Mouse (Mus musculus) MEL (cell line): ENCODE measurements around the gene Zfp473. TPM values are rescaled to one million over a fixed set of nuclear protein-coding genes. Genes with fewer than 3 reads are reported as not detected.

Experiments used
- DNase-seq: peaks from one replicate; pipeline ENCODE4 v3.0.0; 2011; ENCODE audit warnings: low read depth, low spot score
- H3K27ac ChIP-seq: 2 replicates; pipeline ENCODE4 v1.5.1; 2012; ENCODE audit warnings: low read depth, mild to moderate bottlenecking, control low read depth, low read length, moderate library complexity; ENCODE audit not compliant: control insufficient read depth
- H3K27me3 ChIP-seq, 2 experiments: fragments of 150-350 bp in 1 of 2; sonication (generic) in 1 of 2; 2 replicates each; pipeline ENCODE4 v1.6.1; 2012; ENCODE audit warnings: low read length in 2 of 2, mild to moderate bottlenecking in 2 of 2, improper control_type of control experiment in 1 of 2, moderate library complexity in 1 of 2; ENCODE audit not compliant: insufficient read depth in 2 of 2, control insufficient read depth in 1 of 2
- H3K36me3 ChIP-seq, 2 experiments: 2 replicates each; pipeline ENCODE4 v1.6.1; 2012 to 2014; ENCODE audit warnings: low read length in 2 of 2, improper control_type of control experiment in 1 of 2, inconsistent platforms in 1 of 2, mild to moderate bottlenecking in 1 of 2; ENCODE audit not compliant: insufficient read depth in 2 of 2, control insufficient read depth in 1 of 2
- H3K4me1 ChIP-seq, 2 experiments: fragments of 150-350 bp in 1 of 2; sonication (generic) in 1 of 2; 2 replicates each; pipeline ENCODE4 v1.6.1; 2012; ENCODE audit warnings: low read length in 2 of 2, improper control_type of control experiment in 1 of 2, mild to moderate bottlenecking in 1 of 2; ENCODE audit not compliant: insufficient read depth in 2 of 2, control insufficient read depth in 1 of 2
- H3K4me3 ChIP-seq, 2 experiments: fragments of 150-350 bp in 1 of 2; sonication (generic) in 1 of 2; 2 replicates each; pipeline ENCODE4 v1.5.1; 2012; ENCODE audit warnings: low read depth in 2 of 2, low read length in 2 of 2, mild to moderate bottlenecking in 2 of 2, moderate library complexity in 2 of 2, control low read depth in 1 of 2, improper control_type of control experiment in 1 of 2; ENCODE audit not compliant: control insufficient read depth in 1 of 2, insufficient read depth in 1 of 2
- H3K79me2 ChIP-seq: 2 replicates; pipeline ENCODE4 v1.6.1; 2012; ENCODE audit warnings: mild to moderate bottlenecking, low read length, moderate library complexity; ENCODE audit not compliant: control insufficient read depth, poor library complexity, insufficient read depth
- H3K9ac ChIP-seq: 2 replicates; pipeline ENCODE4 v1.6.1; 2012; ENCODE audit warnings: low read depth, mild to moderate bottlenecking, control low read depth, low read length, moderate library complexity; ENCODE audit not compliant: control insufficient read depth, poor library complexity, severe bottlenecking
- H3K9me3 ChIP-seq: fragments of 150-350 bp; sonication (generic); replicated peaks from 2 replicates; pipeline ENCODE4 v1.6.1; 2012; ENCODE audit warnings: mild to moderate bottlenecking, low read length, improper control_type of control experiment, moderate library complexity; ENCODE audit not compliant: insufficient read depth
- ETS1 ChIP-seq: IDR thresholded peaks from 2 replicates; pipeline ENCODE4 v1.6.1; 2012; ENCODE audit warnings: low read depth, mild to moderate bottlenecking, inconsistent platforms, low read length, improper control_type of control experiment, moderate library complexity
- KAT2A ChIP-seq: conservative IDR thresholded peaks from 2 replicates; pipeline ENCODE4 v1.6.1; 2012; ENCODE audit warnings: low read depth, low read length, improper control_type of control experiment, inconsistent platforms
- MEF2A ChIP-seq: IDR thresholded peaks from 2 replicates; pipeline ENCODE4 v1.6.1; 2014; ENCODE audit warnings: low read depth, mild to moderate bottlenecking, inconsistent platforms, low read length, improper control_type of control experiment; ENCODE audit not compliant: poor library complexity, insufficient replicate concordance, severe bottlenecking; ENCODE audit errors: extremely low read depth
- MYB ChIP-seq: IDR thresholded peaks from 2 replicates; pipeline ENCODE4 v1.6.1; 2011; ENCODE audit warnings: mild to moderate bottlenecking, low read depth, low read length, improper control_type of control experiment
- POLR2AphosphoS2 ChIP-seq: IDR thresholded peaks from 2 replicates; pipeline ENCODE4 v1.6.1; 2011; ENCODE audit warnings: low read length, improper control_type of control experiment
- ZKSCAN1 ChIP-seq: IDR thresholded peaks from 2 replicates; pipeline ENCODE4 v1.6.1; 2012; ENCODE audit warnings: low read depth, mild to moderate bottlenecking, inconsistent platforms, low read length, improper control_type of control experiment, moderate library complexity
- ZMIZ1 ChIP-seq: IDR thresholded peaks from 2 replicates; pipeline ENCODE4 v1.6.1; 2012; ENCODE audit warnings: low read depth, mild to moderate bottlenecking, inconsistent platforms, low read length, improper control_type of control experiment, moderate library complexity
- polyA plus RNA-seq, 2 experiments: library from polyadenylated mRNA; stranded (reverse) in 1 of 2; unstranded in 1 of 2; fragments of >175 nt in 1 of 2; fragments of >200 nt in 1 of 2; gene quantifications; 2 replicates each; pipeline versions ENCODE4 v1.2.1 to v1.2.4; 2012; ENCODE audit warnings: low replicate concordance in 2 of 2, low read depth in 1 of 2; ENCODE audit not compliant: insufficient read length in 2 of 2, insufficient read depth in 1 of 2, missing spikeins in 1 of 2
- total RNA-seq: library from RNA; depleted of rRNA; stranded (reverse); fragments of 300-350 nt; gene quantifications from 2 replicates; pipeline ENCODE4 v1.2.3, GENCODE M21; 2012; rRNA removed

Zfp473 gene
- total and polyA plus RNA-seq, 3 experiments, result 0.65 to 0.96 TPM; not detected in 1

GRCm38 (mm10) chr7:44683656-44684055 lies 67.2 kb downstream of the Zfp473 start:
- no peak overlapping the region for H3K4me3 ChIP-seq
- no peak overlapping the region for H3K27ac ChIP-seq
- no peaks in the 10 kb centered on the region for H3K36me3 ChIP-seq
- no peak for DNase-seq
- peaks cover 0 to 6% of the 10 kb centered on the region in 2 experiments; a peak in 1 of 4 replicates for H3K4me1 ChIP-seq
- no peaks in the 10 kb centered on the region for H3K9me3 ChIP-seq
- H3K27me3 ChIP-seq, result no peaks in the 10 kb centered on the region
- H3K79me2 ChIP-seq, result no peaks in the 10 kb centered on the region
- no peak overlapping the region for H3K9ac ChIP-seq
- TF ChIP-seq MYB (no peak), POLR2AphosphoS2 (no peak), ETS1 (no peak), MEF2A (no peak), ZKSCAN1 (no peak), KAT2A (no peak), ZMIZ1 (no peak)

Other genes with a start within 250 kb of the Zfp473 start
- gene Mybpc2, start 226.4 kb downstream of the Zfp473 start, total RNA-seq, result not detected in 2 replicates
- not detected for gene Mybpc2, start 226.4 kb downstream of the Zfp473 start, polyA plus RNA-seq
- 0.04 and 0.10 TPM in 2 replicates for gene Spib, start 219.0 kb downstream of the Zfp473 start, total RNA-seq
- gene Spib, start 219.0 kb downstream of the Zfp473 start, polyA plus RNA-seq, result under 1 TPM in 1 of 2 experiments, not detected in 1; 0.13 TPM
- 82.6 and 87.8 TPM in 2 replicates for gene Pold1, start 202.2 kb downstream of the Zfp473 start, total RNA-seq
- gene Pold1, start 202.2 kb downstream of the Zfp473 start, polyA plus RNA-seq, result 100 to 1,000 TPM in 1 of 2 experiments, not detected in 1; 104 TPM
- gene Nr1h2, start 197.1 kb downstream of the Zfp473 start, total RNA-seq, result 42.3 and 49.7 TPM in 2 replicates
- gene Nr1h2, start 197.1 kb downstream of the Zfp473 start, polyA plus RNA-seq, result 10 to 100 TPM in 1 of 2 experiments, not detected in 1; 82.3 TPM
- gene Napsa, start 178.7 kb downstream of the Zfp473 start, total RNA-seq, result 0.23 TPM in 1 of 2 replicates, not detected in the other
- under 1 TPM in 1 of 2 experiments, not detected in 1; 0.33 TPM for gene Napsa, start 178.7 kb downstream of the Zfp473 start, polyA plus RNA-seq
- gene Kcnc3, start 160.4 kb downstream of the Zfp473 start, total RNA-seq, result not detected in 2 replicates
- not detected for gene Kcnc3, start 160.4 kb downstream of the Zfp473 start, polyA plus RNA-seq
- under 0.01 and 0.07 TPM in 2 replicates for gene Myh14, start 80.2 kb downstream of the Zfp473 start, total RNA-seq
- under 1 TPM in 1 of 2 experiments, not detected in 1; 0.08 TPM for gene Myh14, start 80.2 kb downstream of the Zfp473 start, polyA plus RNA-seq
- not detected in 2 replicates for gene Izumo2, start 42.3 kb downstream of the Zfp473 start, total RNA-seq
- gene Izumo2, start 42.3 kb downstream of the Zfp473 start, polyA plus RNA-seq, result not detected
- gene Vrk3, start 2.6 kb downstream of the Zfp473 start, total RNA-seq, result 24.9 and 25.7 TPM in 2 replicates
- 10 to 100 TPM in 1 of 2 experiments, not detected in 1; 55.6 TPM for gene Vrk3, start 2.6 kb downstream of the Zfp473 start, polyA plus RNA-seq
- 136 and 137 TPM in 2 replicates for gene Nup62, start 65.0 kb upstream of the Zfp473 start, total RNA-seq
- gene Nup62, start 65.0 kb upstream of the Zfp473 start, polyA plus RNA-seq, result 100 to 1,000 TPM in 1 of 2 experiments, not detected in 1; 235 TPM
- 0.73 and 0.92 TPM in 2 replicates for gene Il4i1, start 65.3 kb upstream of the Zfp473 start, total RNA-seq
- gene Il4i1, start 65.3 kb upstream of the Zfp473 start, polyA plus RNA-seq, result under 1 TPM in 1 of 2 experiments, not detected in 1; 0.54 TPM
- gene Atf5, start 65.6 kb upstream of the Zfp473 start, total RNA-seq, result 17.6 and 19.6 TPM in 2 replicates
- gene Atf5, start 65.6 kb upstream of the Zfp473 start, polyA plus RNA-seq, result 10 to 100 TPM in 1 of 2 experiments, not detected in 1; 95.5 TPM
- 32.0 and 37.3 TPM in 2 replicates for gene Akt1s1, start 97.9 kb upstream of the Zfp473 start, total RNA-seq
- 10 to 100 TPM in 1 of 2 experiments, not detected in 1; 71.8 TPM for gene Akt1s1, start 97.9 kb upstream of the Zfp473 start, polyA plus RNA-seq
- 16.7 and 16.9 TPM in 2 replicates for gene Tbc1d17, start 98.0 kb upstream of the Zfp473 start, total RNA-seq
- gene Tbc1d17, start 98.0 kb upstream of the Zfp473 start, polyA plus RNA-seq, result 10 to 100 TPM in 1 of 2 experiments, not detected in 1; 29.5 TPM
- gene Pnkp, start 106.1 kb upstream of the Zfp473 start, total RNA-seq, result 39.3 and 49.9 TPM in 2 replicates
- gene Pnkp, start 106.1 kb upstream of the Zfp473 start, polyA plus RNA-seq, result 10 to 100 TPM in 1 of 2 experiments, not detected in 1; 45.6 TPM
- 44.1 and 46.4 TPM in 2 replicates for gene Ptov1, start 118.7 kb upstream of the Zfp473 start, total RNA-seq
- 100 to 1,000 TPM in 1 of 2 experiments, not detected in 1; 168 TPM for gene Ptov1, start 118.7 kb upstream of the Zfp473 start, polyA plus RNA-seq
- 50.5 and 53.9 TPM in 2 replicates for gene Med25, start 141.7 kb upstream of the Zfp473 start, total RNA-seq
- 100 to 1,000 TPM in 1 of 2 experiments, not detected in 1; 118 TPM for gene Med25, start 141.7 kb upstream of the Zfp473 start, polyA plus RNA-seq
- 6.8 and 9.4 TPM in 2 replicates for gene Fuz, start 145.0 kb upstream of the Zfp473 start, total RNA-seq
- gene Fuz, start 145.0 kb upstream of the Zfp473 start, polyA plus RNA-seq, result 10 to 100 TPM in 1 of 2 experiments, not detected in 1; 18.1 TPM
- gene Ap2a1, start 178.4 kb upstream of the Zfp473 start, total RNA-seq, result 54.0 and 54.4 TPM in 2 replicates
- gene Ap2a1, start 178.4 kb upstream of the Zfp473 start, polyA plus RNA-seq, result 100 to 1,000 TPM in 1 of 2 experiments, 10 to 100 TPM in 1; 73.1 to 107 TPM
- 0.10 TPM in 1 of 2 replicates, not detected in the other for gene Tsks, start 192.2 kb upstream of the Zfp473 start, total RNA-seq
- under 1 TPM in 1 of 2 experiments, not detected in 1; 0.08 TPM for gene Tsks, start 192.2 kb upstream of the Zfp473 start, polyA plus RNA-seq
- gene Cpt1c, start 223.8 kb upstream of the Zfp473 start, total RNA-seq, result 0.20 and 0.35 TPM in 2 replicates
- under 1 TPM in 1 of 2 experiments, not detected in 1; 0.81 TPM for gene Cpt1c, start 223.8 kb upstream of the Zfp473 start, polyA plus RNA-seq
- 317 and 339 TPM in 2 replicates for gene Prmt1, start 235.5 kb upstream of the Zfp473 start, total RNA-seq
- gene Prmt1, start 235.5 kb upstream of the Zfp473 start, polyA plus RNA-seq, result 100 to 1,000 TPM; 254 to 715 TPM
- gene Irf3, start 246.6 kb upstream of the Zfp473 start, total RNA-seq, result 78.6 and 83.4 TPM in 2 replicates
- gene Irf3, start 246.6 kb upstream of the Zfp473 start, polyA plus RNA-seq, result 10 to 100 TPM in 1 of 2 experiments, not detected in 1; 82.1 TPM
- gene Bcl2l12, start 247.7 kb upstream of the Zfp473 start, total RNA-seq, result 13.4 and 16.6 TPM in 2 replicates
- gene Bcl2l12, start 247.7 kb upstream of the Zfp473 start, polyA plus RNA-seq, result 10 to 100 TPM in 1 of 2 experiments, not detected in 1; 24.6 TPM